Mouse (Mus musculus): ENCODE measurements at regions not wholly inside any gene's neighbourhood (a gene's known extent, or its start where the extent isn't known, plus 50 kb on each side); places are given as distances from the start of the nearest gene placed in this dataset.
"Not testable (repeated sequence)": the region's sequence is repeated elsewhere in the genome, so short reads cannot be mapped to it uniquely, and the experiment has no call there.

DNA sequence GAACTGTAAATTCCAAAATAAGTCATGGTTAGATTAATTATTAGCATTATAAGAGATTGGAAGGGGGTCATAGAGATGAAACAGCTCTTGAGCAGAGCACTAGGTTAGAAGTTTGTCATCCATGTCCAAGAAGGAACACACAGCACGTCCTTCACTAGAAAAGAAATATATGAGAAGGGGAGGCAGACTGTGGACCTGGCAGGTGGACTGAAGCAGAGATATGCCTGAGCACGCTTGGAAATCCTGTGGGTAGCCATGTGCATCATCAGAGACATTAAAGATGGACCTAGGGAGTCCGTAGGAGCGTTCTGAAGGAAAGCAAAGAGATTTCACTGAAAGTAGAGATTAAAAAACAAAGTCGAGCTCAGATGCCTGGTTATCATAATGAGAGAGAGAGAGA, 343.9 kb upstream of the Rgma start:
- no peak for DNase-seq

DNA sequence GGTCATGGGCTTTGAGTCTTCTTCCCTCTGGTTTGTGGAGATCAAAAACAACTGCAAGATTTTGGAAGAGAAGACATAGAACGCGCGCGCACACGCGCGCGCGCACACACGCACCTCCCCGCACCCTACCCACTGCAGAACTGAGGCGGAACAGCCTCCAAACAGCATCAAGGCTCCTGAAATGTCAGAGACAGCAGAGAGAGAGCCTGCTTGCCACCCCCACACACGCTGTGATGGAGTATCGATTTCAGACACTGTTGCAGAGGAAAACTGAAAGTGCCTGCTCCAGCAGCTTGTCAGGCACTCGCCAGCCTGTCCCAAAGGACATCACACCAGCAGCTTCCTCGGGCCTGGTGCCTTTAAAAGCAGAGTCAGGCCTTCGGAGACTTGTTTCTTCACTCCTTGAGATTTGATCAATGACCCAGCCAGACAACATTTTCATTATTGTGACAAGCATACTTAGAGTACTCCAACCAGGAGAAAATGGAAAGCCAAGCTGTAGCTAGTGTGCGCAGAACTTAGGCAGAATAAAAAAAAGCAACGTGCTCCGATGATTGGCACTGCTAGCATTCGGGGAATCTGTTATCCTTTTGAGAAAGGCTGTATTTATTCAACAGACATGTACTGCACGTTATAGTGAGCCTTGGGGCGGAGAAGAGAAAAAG, 342.9 kb upstream of the Rgma start:
- DNase-seq = no peak

DNA sequence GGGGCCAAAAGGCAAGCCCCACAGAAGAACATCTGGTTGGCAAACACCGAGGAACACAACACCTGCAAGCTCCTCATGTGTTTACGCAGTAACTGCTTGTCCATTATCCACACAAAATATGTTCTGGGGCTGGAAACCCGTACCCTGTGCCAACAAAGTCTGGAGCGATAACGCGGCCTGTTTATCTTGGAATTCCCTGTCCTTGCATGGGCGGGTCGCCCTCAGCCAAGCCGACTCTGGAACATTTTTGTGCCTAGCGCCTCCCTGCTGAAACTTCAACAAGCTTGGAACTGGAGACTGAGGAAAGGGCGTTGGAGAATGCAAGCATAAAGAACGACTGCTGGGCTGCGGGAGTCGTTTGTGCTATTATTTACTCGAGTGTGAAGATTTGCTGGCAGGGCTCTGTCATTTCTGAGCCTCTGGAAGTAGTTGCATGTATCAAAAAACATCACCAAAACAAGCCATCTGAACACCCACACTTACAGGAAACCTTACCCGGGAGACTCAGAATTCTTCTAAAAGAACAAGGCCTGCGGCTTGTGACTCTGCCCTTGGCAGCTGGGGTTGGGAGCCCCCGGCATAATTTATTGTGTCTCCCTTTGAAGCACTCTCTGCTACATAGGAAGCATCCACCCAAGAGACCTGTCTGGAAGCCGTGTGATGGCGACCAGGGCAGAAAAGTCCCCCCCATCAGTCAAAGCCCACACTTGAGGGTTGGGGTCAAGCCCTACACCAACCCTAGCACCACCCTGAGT, 338.3 kb upstream of the Rgma start:
- DNase-seq = peak; percentile 52

DNA sequence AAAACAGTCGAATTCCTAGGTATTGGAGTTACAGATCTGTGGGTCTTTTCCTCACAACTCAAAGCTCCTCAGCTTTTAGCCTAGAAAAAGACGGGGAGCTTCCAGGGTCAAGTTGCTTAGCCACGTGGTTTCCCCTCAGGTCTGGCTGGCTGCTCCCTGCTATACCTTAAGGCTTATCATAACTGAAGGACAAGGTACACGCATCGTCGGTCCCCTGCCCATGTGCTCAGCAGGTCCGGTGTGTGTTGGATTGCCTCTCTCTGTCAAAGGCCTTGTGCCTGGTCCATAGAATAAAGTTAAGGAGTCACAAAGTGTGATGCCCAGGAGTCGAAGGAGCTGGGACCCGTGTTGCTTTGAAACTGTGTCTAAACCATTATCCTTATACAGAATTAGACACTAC, 337.7 kb upstream of the Rgma start:
- no peak for DNase-seq

DNA sequence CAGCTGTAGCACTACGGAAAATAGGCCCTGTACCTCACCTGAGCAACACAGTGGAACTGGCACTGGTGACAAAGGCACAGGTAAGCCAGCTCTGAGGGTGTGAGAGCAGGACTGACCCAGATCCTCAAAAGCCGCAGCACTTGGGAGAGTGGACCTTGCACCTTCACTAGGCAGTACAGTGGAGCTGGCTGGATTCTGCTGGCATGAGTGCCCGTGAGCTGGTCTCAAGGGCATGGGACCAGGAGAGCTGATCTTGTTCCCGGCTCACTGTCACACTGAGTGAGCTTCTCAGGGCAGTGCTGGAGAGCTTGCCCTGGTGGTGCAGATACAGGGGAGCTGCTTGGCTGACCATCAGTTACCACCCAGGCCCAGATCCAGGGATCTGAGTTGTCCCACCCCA, 335.4 kb upstream of the Rgma start:
- no peak for DNase-seq

DNA sequence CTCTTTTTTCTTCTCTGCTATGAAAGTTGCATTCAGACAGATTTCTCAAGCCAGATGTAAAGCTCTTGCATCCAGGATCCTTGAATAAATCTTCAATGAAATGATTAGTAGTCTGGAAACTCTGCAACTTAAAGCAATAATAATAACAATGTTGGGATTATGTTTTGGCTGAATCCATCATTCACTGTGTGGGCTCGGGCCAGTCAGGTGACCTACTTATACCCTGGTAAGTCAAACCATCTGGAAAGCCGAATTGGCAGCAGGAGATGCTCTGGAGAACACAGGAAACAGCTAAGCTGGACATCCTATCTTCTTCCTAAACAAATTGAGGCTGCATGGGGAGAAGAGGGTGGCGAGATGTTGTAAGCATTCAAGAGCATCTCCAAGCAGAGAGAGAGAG, 331.0 kb upstream of the Rgma start:
- no peak for DNase-seq

DNA sequence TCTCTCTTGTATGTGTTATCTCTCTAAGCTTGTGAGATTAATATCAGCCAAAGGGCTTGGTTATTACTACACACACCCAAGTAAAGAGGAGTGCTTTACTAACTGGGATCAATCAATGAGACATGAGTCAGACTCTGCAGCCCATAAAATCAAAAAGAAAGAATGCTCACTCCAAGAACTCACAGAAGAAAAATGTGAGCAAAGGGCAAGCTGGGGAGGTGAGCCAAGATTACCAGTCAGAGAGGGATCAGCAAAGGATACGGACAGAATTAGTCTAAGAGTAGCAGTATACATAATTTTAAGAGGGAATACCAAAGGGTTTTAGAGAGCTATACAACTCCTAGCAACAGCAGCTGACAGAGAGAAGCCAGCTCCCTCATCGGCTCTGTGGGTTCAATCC, 319.4 kb upstream of the Rgma start:
- DNase-seq = no peak

DNA sequence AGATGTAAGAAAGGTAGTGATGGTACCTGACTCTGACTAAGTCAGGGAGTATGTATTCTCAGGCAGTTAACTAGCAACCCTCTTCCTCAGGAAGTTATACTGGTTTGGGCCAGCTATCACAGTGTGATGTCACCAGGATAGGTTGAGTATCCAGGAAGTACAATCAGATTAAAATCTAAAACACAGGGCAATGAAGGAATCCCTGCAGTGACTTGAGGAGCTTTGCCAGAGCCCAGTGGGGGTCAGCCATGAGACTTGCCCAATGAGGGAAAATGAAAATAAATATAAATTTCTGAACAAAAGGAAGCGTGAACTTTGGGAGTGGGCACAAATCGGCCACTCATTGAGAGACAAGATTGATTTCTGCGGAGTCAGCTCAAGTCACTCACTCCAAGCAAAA, 311.8 kb upstream of the Rgma start:
- DNase-seq = no peak

DNA sequence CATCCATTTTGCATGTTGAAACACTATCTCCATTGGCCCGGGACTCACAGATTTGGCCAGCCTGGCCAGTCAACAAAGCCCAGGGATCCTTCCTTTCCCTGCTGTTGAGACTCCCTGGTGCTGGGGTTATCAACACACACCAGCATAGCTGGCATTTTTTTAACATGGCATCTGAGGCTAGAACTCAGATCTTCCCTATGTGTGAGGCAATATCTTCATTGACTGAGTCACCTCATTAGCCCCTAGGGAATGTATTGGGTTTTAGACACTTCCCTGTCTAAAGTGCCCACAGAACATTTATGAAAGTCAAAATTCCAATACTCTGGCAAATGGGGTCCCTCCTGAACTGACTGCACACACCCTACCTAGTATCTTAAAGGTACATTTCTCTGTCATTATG, 306.8 kb upstream of the Rgma start:
- no peak for DNase-seq

DNA sequence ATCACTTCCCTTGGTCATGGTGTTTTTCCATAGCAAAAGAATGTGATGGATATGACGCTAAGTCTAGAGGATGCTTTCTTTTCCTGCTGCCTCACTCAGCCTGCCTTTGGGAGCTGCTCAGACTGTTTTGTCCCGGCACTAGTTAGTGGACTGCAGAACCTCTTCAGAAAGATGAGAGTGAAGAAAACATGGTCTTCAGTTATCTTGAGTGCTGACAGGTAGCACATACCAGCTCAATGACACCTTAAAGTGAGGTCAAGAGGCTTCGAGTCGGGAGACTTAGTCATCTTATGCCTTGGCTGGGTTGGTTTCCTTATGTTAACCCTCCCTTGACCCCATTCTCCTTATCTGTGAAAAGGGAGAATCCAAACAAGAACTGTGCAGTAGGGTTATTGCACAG, 306.0 kb upstream of the Rgma start:
- DNase-seq = no peak

DNA sequence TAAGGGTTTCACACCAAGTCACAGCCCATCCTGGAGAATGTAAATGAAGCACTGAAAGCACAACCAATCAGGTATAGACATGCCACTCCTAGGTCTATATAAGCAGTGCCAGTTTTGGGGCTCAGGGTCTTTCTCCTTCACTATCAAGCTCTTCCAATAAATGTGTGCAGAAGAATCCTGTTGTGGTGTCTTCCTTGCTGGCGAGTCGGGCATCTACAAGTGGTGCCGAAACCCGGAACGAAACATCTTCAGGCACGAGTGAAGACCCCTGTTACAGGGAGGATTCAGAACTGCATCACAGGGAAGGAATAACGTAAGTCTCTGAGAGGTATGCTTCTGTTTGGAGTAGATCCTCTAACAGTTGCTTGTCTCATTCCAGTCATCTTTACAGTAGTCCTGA, 299.9 kb upstream of the Rgma start:
- not testable (repeated sequence) for DNase-seq

DNA sequence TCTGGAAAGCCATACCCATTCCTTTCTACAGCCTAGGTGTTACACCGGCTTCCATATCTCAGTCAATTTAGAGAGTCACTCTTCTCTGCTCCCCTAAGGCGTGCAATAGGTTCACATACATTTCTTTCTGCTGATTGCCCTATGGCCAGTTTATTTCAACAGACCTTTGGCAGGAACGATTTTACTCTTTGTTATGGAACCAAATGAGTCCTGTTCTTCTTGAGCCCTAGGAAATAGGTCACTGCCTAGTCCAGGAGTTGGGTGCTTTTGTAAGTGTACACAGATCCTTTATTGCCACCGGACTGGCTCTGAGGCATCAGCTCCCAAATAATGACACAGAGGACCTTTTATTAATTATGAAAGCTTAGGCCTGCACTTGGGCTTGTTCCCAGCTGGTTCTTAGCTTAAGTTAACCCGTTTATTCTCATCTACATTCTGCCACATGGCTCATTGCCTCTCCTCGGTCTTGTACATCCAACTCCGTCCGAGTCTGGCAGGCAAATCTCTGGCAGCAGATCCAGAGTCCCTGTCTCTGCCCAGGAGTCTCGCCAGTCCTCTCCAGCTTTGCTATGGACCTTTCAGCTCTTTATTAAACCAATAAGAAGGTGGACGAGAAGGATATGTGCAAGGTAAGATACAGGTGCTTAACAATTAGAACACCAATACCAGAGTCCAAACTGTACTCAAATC, 287.7 kb upstream of the Rgma start:
- DNase-seq = no peak

DNA sequence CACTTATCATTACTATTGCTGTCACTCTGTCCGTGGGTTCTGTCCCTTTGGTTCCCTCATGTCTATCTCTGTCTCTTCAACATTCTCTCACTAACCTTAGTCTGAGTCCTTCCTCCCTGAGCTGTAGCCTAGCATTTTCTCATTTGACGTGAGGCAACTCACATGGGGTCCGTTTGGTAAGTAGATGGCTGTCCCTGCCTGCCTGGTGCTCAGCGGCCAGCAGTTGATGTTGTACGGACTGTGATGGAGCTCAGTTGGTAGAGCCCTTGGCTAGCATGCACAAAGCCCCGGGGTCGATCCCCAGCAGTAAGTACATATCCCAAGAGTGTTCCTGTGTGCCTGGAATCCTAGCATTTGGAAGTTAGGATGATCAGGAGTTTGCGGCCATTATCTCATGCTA, 287.0 kb upstream of the Rgma start:
- DNase-seq = no peak

DNA sequence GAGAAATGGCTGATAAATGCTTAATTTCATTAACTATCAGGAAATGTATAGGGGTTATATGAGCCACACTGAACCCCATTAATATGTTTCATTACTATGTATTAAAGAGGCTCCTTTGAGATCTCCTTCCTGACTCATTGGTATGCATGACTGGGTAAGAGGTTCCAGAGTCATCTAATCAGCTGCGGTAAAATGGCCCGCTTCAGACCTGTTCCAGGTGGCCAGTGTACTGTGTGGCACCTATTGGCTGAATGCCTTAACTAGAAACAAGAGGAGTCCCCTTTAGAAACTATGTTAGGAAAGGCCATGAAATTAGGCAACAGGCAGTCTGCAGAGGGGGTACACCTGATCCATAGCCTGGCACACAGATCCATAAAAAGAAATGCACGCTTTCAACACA, 283.6 kb upstream of the Rgma start:
- DNase-seq = no peak

DNA sequence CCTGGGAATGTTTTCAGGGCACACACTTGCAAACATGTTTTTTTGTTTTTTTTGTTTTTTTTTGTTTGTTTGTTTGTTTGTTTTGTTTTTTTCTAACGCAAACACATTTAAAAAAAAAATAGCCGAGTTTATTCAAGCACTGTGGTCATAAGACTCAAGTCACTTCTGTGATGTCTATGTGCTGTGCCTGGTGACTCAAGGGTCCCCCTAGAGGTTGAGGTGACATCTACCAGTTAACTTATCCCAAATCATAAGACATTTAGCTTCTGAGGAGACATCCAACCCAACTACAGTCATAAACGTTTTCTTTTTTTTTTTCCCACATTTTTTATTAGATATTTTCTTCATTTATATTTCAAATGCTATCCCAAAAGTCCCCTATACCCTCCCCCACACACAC, 281.2 kb upstream of the Rgma start:
- peak; percentile 13 for DNase-seq

DNA sequence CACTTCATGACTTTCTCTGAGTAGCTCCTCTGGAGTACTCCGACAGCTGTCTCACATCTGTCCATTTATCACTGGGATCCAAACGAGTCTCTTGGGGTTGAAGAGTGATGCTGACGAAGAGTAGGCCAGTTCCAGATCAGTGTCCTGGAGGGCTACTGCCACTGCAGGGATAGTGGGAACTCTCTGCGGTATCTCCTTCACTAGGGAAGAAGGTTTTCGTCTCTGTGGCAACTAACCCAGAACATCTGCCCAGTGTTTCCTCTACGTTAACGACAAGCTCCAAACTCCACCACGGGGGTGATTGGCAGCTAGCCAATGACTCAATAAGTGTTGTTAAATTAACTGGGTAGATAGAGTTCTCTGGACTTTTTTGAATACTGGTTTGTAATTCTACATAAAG, 256.4 kb upstream of the Rgma start:
- DNase-seq = peak; percentile 31

DNA sequence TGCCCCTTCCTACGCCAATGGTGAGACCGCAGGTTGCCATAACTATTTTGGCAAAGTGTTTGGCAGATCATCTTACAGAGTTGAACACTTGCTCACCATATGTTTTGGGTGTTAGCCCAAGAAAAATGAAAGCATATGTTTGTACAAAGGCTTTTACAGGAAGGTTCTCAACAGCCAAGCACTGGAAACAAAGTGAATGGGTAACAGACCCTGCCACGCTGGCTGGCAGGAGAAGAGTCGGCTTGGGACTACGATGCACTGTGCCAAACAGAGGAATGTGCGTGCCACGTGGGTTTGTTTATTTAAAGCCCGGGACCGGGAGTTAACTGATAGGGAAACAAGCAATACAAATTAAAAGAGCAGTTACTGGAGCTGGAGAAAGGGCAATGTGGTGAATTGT, 255.0 kb upstream of the Rgma start:
- no peak for DNase-seq

DNA sequence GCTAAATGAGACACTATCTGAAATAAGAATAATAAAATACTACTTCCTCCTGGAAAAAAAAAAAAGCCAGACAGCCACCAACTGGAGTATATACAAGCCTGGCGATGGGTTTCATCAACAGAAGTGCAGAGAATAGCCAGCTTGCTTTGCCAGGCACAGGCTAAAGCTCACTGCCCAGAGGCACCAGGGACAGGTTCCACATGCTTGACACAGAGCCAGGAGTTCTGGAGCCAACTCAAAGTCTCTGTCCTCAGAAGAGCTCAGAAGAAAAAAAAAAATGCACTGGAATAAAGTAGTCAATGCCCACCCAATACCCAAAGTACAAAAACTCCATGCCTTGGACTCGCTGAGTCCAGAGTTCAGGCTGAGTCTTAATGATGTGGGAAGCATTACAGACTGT, 250.3 kb upstream of the Rgma start:
- no peak for DNase-seq

DNA sequence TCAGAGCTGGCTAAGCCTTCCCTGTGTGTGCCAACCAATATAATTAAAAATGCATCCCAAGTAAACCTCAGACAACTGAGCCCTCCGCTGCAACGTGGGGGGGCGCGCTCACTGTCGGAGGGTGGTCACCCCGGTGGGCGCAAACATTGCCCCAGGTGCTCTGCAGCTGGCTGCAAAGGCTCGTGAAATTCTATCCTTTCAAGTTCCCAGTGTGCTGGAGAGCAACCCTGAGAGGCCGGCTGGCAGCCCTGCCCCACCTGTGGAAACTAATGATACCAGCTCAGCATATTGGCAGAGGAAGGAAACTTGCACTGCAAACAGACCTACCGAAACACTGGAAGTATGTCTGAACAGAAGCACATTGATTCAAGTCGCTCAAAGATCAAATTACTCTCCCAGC, 249.4 kb upstream of the Rgma start:
- no peak for DNase-seq

DNA sequence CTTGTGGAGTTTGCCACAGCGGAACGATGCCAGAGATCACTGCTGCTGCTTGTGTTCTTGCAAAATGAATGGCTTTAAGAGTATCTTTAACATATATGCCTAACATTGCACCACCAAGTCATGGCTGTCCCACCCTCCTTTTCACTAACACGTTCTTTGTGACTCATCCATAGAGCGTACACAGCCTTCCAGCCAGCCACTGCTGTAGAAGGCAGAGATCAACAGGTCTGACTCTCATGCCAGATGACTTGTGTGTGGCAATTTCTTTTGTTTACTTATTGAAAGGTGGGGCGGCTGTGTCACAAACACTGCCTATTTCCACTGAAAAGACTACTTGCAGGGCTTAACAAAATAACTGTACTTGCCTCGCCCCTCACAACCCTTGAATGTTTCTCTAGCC, 239.5 kb upstream of the Rgma start:
- no peak for DNase-seq

DNA sequence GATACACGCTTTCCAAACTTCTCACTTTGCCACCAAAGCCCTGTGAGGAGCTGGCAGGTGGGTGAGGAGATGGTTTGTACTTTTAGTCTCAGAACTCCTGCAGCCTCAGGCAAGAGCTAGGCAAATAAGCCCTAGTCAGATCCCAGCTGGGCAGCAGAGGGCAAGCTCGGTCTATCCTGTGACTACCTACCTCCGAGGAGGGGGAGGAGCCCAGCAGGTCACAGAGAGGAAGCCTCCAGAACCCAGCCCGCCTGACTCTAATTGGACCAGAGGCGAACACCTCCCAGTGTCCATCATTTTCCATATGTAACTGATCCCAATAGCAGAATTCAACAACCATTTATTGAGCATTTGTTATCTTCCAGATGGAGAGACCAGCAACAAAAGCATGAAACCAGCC, 237.0 kb upstream of the Rgma start:
- DNase-seq = peak; percentile 4

DNA sequence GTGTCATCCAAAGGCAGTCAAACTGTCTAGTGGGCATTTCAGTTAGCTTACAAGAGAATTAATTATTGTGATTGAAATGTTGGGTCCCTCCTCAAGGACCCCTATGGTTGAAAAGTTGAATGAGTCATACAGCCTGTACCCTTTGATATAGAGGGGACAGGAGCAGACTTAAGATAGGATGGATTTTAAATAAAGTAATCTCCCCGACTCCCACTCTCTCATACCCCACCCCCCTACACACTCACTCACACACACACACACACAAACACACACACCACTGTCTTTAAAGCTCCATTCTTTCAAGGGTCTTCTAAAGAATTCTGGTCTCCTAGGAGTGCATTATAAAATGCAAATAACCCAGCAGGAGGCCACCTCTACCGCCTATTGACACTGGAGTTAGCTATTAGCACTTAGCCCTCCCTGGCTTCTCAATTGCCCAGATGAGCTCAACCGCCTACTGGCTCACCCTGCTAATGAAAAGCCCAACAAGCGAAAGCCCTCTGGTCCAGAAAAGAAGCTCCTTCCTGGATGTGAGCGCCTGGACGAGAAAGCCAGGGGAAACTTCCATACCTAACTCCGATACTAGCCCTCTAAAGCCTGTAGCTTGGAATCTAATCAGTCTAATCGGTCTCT, 236.3 kb upstream of the Rgma start:
- no peak for DNase-seq

DNA sequence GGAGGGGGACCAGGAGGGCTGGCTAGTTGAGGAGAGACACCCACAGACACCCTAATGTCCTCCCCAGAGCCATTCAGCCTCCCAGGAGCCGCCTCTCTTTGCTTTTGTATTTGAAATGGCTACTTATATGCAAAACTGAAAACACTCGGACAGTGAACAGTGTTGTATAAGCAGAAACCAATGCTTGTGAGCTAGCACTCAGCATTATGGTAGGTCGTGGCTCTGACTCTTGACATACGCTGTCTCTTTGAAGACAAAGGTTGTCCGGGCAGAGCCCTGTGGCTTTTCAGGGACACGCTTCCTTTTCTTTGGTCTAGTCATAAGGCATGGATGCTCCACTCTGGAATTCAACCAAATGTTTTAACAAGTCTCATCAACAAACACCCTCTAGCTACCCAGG, 235.4 kb upstream of the Rgma start:
- DNase-seq = no peak
